Mouse (Mus musculus): ENCODE results near the gene Tmigd3.

The Tmigd3 gene

GRCm38 (mm10) chr3:105936111-105936510, 65.4 kb downstream of the Tmigd3 start:
- DNase-seq: no peak

- DNase-seq: no peak
Observed at GRCm38 (mm10) chr3:105951348-105951747, 80.6 kb downstream of the Tmigd3 start.

- DNase-seq: no peak
Observed at GRCm38 (mm10) chr3:105957235-105957634, 86.5 kb downstream of the Tmigd3 start.

- no peak for DNase-seq
Observed at GRCm38 (mm10) chr3:105958204-105958603, 87.5 kb downstream of the Tmigd3 start.

- DNase-seq: peak; percentile 98
Observed at GRCm38 (mm10) chr3:105958974-105959580, 88.4 kb downstream of the Tmigd3 start, which contains the start of gene Wdr77. Wdr77 (plus strand) TSS chr3:105959369.

- DNase-seq: no peak
Observed at GRCm38 (mm10) chr3:105959585-105959984, 88.9 kb downstream of the Tmigd3 start.

- DNase-seq: no peak
Observed at GRCm38 (mm10) chr3:105959999-105960398, 89.3 kb downstream of the Tmigd3 start, which contains the start of gene Atp5f1. Atp5f1 (minus strand) TSS chr3:105960099.

- DNase-seq: no peak
Observed at GRCm38 (mm10) chr3:105960700-105961099, 90.0 kb downstream of the Tmigd3 start.

- DNase-seq: no peak
Observed at GRCm38 (mm10) chr3:105971831-105972446, 101.2 kb downstream of the Tmigd3 start.

- DNase-seq: no peak
Observed at GRCm38 (mm10) chr3:105973411-105973810, 102.7 kb downstream of the Tmigd3 start, which contains the start of gene Ovgp1. Ovgp1 (plus strand) TSS chr3:105973711.
